Mouse (Mus musculus): ENCODE data around the gene Gm49398. TPM values are rescaled to one million over a fixed set of nuclear protein-coding genes. Genes with fewer than 3 reads are reported as not detected.
A peak's percentile ranks its signal among the peaks of the same experiment; 100 is the strongest.

Gm49398 gene
- total and polyA plus RNA-seq, 3 experiments, result not detected

DNA sequence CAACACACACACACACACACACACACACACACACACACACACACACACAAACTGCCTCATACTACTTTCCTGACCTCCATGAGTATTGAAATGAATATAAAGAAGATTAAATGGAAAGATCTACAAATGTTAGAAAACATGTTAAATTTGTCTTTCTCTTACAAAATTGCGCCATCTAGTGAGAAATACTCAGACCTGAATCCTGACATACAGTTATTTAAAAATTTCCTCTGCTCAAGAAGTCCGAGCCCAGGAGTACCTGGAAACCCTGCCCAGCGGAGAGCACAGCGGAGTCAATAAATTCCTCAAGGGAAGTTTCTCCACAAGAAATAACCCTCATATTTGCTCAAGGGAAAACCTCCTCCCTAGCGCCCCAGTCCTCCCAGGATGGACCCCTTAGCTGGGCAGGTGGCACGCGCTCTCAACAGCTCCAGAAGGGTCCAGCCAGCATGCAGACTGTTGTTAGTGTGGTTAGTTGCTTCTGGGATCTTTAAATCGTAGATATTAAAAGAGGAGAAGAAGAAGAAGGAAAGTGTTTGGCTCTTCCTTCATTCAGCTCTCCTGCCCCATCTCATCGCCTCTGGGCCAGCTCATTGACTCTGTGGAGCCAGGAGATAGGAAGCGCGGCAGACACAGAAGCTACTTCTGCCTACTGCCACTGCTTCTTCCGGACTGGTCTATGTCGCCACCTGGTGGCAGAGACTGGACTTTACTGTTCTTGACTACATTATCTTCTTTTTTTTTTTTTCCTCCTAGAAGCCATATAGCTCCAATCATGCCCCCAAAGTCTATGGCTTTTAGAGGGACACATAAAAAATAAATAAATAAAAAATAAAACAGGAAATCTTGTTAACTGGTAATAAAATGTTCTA is 47.3 kb downstream of the Gm49398 start:
- no peaks in the 10 kb centered on the region for H3K36me3 ChIP-seq (replicated peaks in 1 of 2; ENCODE audit: control insufficient read depth in 1 of 2, insufficient read depth in 1 of 2, low read length in 1 of 2)
- dilution Hi-C loops (cut with MboI; ENCODE audit: extremely low pct_ligation_motif_present, extremely low pct_unique_long_range_greater_than_20kb, low sequenced_read_pairs), result no loop called here
- H3K79me2 ChIP-seq (replicated peaks; ENCODE audit: control insufficient read depth, extremely low read depth, insufficient read depth, poor library complexity, severe bottlenecking), result no peaks in the 10 kb centered on the region
- no peak overlapping the region for H3K4me2 ChIP-seq (ENCODE audit: insufficient read depth, low read depth, poor library complexity, severe bottlenecking)
- peak; percentile 20 for DNase-seq (ENCODE audit: extremely low read depth)
- no peak overlapping the region for H3K27ac ChIP-seq (ENCODE audit: insufficient read depth, low read depth)
- no peaks in the 10 kb centered on the region for H3K27me3 ChIP-seq (replicated peaks)
- peak; percentile 26 for TF ChIP-seq SMC3 (IDR thresholded peaks at IDR 0.05; ENCODE audit: low read depth, low read length)
- TF ChIP-seq RCOR1 (conservative IDR thresholded peaks at IDR 0.05; ENCODE audit: low read depth, low read length), result no peak
- no peak for TF ChIP-seq CHD1 (IDR thresholded peaks at IDR 0.05; ENCODE audit: low read depth, low read length)
- TF ChIP-seq TCF12 (IDR thresholded peaks at IDR 0.05; ENCODE audit: low read depth, low read length), result no peak
- no peak for TF ChIP-seq NELFE (IDR thresholded peaks at IDR 0.05; ENCODE audit: low read depth, low read length)
- TF ChIP-seq GABPA (IDR thresholded peaks at IDR 0.05; ENCODE audit: insufficient replicate concordance, low read depth, low read length), result no peak
- no peak for TF ChIP-seq EP300 (IDR thresholded peaks at IDR 0.05; ENCODE audit: low read length)
- no peak for TF ChIP-seq USF1 (IDR thresholded peaks at IDR 0.05; ENCODE audit: low read depth, low read length)
- no peak for TF ChIP-seq PAX5 (IDR thresholded peaks at IDR 0.05; ENCODE audit: low read length)
- TF ChIP-seq ELF1 (IDR thresholded peaks at IDR 0.05; ENCODE audit: low read depth, low read length), result no peak
- no peak for TF ChIP-seq ZC3H11A (IDR thresholded peaks at IDR 0.05; ENCODE audit: low read depth, low read length)
- TF ChIP-seq MAZ (IDR thresholded peaks at IDR 0.05; ENCODE audit: low read depth, low read length), result no peak
- TF ChIP-seq SIN3A (IDR thresholded peaks at IDR 0.05; ENCODE audit: low read length), result no peak
- TF ChIP-seq MYC (IDR thresholded peaks at IDR 0.05; ENCODE audit: low read depth, low read length), result no peak
- no peak for TF ChIP-seq MAX (IDR thresholded peaks at IDR 0.05; ENCODE audit: low read length)
- no peak for TF ChIP-seq KAT2A (IDR thresholded peaks at IDR 0.05; ENCODE audit: insufficient replicate concordance, low read length)
- TF ChIP-seq POLR2A (IDR thresholded peaks at IDR 0.05; ENCODE audit: low read depth, low read length), result no peak
- no peak for TF ChIP-seq CHD2 (IDR thresholded peaks at IDR 0.05; ENCODE audit: low read length)
- no peak for TF ChIP-seq E2F4 (IDR thresholded peaks at IDR 0.05; ENCODE audit: insufficient replicate concordance, low read depth, low read length)
- TF ChIP-seq ETS1 (conservative IDR thresholded peaks at IDR 0.05; ENCODE audit: low read depth, low read length), result no peak
- no peak for TF ChIP-seq JUN (IDR thresholded peaks at IDR 0.05; ENCODE audit: insufficient read depth, low read depth, low read length)
- no peak for TF ChIP-seq BHLHE40 (IDR thresholded peaks at IDR 0.05; ENCODE audit: low read depth, low read length)
- TF ChIP-seq CTCF (conservative IDR thresholded peaks at IDR 0.05 in 1 of 2, IDR thresholded peaks at IDR 0.05 in 1 of 2; ENCODE audit: low read depth in 2 of 2, low read length in 2 of 2), result peak in 1 of 2 experiments; percentile 50; a peak in 2 of 4 replicates
- TF ChIP-seq ZMIZ1 (IDR thresholded peaks at IDR 0.05; ENCODE audit: low read depth, low read length), result no peak
- no peak for TF ChIP-seq IRF4 (IDR thresholded peaks at IDR 0.05; ENCODE audit: low read depth, low read length)
- no peak for TF ChIP-seq JUND (conservative IDR thresholded peaks at IDR 0.05; ENCODE audit: low read depth, low read length)
- no peak for TF ChIP-seq MAFK (IDR thresholded peaks at IDR 0.05; ENCODE audit: insufficient replicate concordance, low read length)
- TF ChIP-seq NRF1 (IDR thresholded peaks at IDR 0.05; ENCODE audit: low read depth, low read length), result no peak
- TF ChIP-seq POLR2AphosphoS2 (IDR thresholded peaks at IDR 0.05; ENCODE audit: low read depth, low read length), result no peak
- TF ChIP-seq UBTF (IDR thresholded peaks at IDR 0.05; ENCODE audit: low read depth, low read length), result no peak
- no peak for TF ChIP-seq HCFC1 (IDR thresholded peaks at IDR 0.05; ENCODE audit: low read depth, low read length)
- TF ChIP-seq TBP (conservative IDR thresholded peaks at IDR 0.05; ENCODE audit: low read depth, low read length), result no peak
- peak; percentile 59 for TF ChIP-seq ZNF384 (IDR thresholded peaks at IDR 0.05; ENCODE audit: low read depth, low read length)
- no peak for TF ChIP-seq ZKSCAN1 (IDR thresholded peaks at IDR 0.05; ENCODE audit: borderline replicate concordance, low read depth, low read length)
- TF ChIP-seq RAD21 (IDR thresholded peaks at IDR 0.05; ENCODE audit: low read depth, low read length), result peak; percentile 45
- H3K9me3 ChIP-seq (replicated peaks; ENCODE audit: low read length), result peaks cover 20% of the 10 kb centered on the region
- H3K9ac ChIP-seq (ENCODE audit: insufficient read depth, low read depth), result no peak overlapping the region
- H3K4me1 ChIP-seq (ENCODE audit: control insufficient read depth in 1 of 2, insufficient read depth in 2 of 2), result no peaks in the 10 kb centered on the region
- H3K4me3 ChIP-seq (replicated peaks in 1 of 3; ENCODE audit: low read depth in 2 of 3, low read length in 2 of 3, poor library complexity in 1 of 3), result no peak overlapping the region
- in situ Hi-C loops (cut with MboI; ENCODE audit: low pct_ligation_motif_present, low pct_unique_long_range_greater_than_20kb, low sequenced_read_pairs), result no loop called here
